Mouse (Mus musculus): ENCODE measurements around the gene Flywch1. TPM values are rescaled to one million over a fixed set of nuclear protein-coding genes. Genes with fewer than 3 reads are reported as not detected.

Flywch1 gene
- total and polyA plus RNA-seq, 3 experiments = 25.9 to 40.1 (median 39.4) TPM

GRCm38 (mm10) chr17:23741359-23742209 lies 29.8 kb downstream of the Flywch1 start:
- TF ChIP-seq EP300 (IDR thresholded peaks at IDR 0.05; ENCODE audit: insufficient read depth, low read depth, low read length) (no peak), CTCF (IDR thresholded peaks at IDR 0.05) (no peak), POLR2A (IDR thresholded peaks at IDR 0.05; ENCODE audit: insufficient read depth, low read depth, low read length) (no peak)
- WGBS = 47% methylated on average over 38 of the region's 38 CpGs
- intact Hi-C loops (cut with DNase I) = no loop called here
- no peaks in the 10 kb centered on the region for H3K79me2 ChIP-seq (replicated peaks; ENCODE audit: control insufficient read depth, insufficient read depth, low read length)
- no peak overlapping the region for H3K27ac ChIP-seq
- H3K27me3 ChIP-seq (ENCODE audit: control insufficient read depth, insufficient read depth, low read length) = peaks cover 13% of the 10 kb centered on the region
- no peak for DNase-seq
- peak overlapping the region; percentile 61 for H3K9ac ChIP-seq (ENCODE audit: low read depth, low read length)
- H3K4me1 ChIP-seq (ENCODE audit: control insufficient read depth, insufficient read depth, low read length) = peaks cover 5% of the 10 kb centered on the region
- no peaks in the 10 kb centered on the region for H3K36me3 ChIP-seq (ENCODE audit: control insufficient read depth, insufficient read depth, low read length)
- no peak overlapping the region; the same call in 1 of the 2 replicates for H3K4me3 ChIP-seq

- no peak for DNase-seq
- whole genome bisulfite sequencing = 4% methylated on average over 13 of the region's 13 CpGs
- Histone ChIP-seq H3K27me3 (ENCODE audit: control insufficient read depth, insufficient read depth, low read length) (peaks cover 11% of the 10 kb centered on the region), H3K27ac (peak within 1 kb of the TSS; percentile 85), H3K4me1 (ENCODE audit: control insufficient read depth, insufficient read depth, low read length) (peaks cover 5% of the 10 kb centered on the region), H3K4me3 (peak within 1 kb of the TSS; percentile 69), H3K79me2 (replicated peaks; ENCODE audit: control insufficient read depth, insufficient read depth, low read length) (no peaks in the 10 kb centered on the region), H3K9ac (ENCODE audit: low read depth, low read length) (peak within 1 kb of the TSS; percentile 93), H3K36me3 (ENCODE audit: control insufficient read depth, insufficient read depth, low read length) (no peaks in the 10 kb centered on the region)
- no peak for TF ChIP-seq POLR2A (IDR thresholded peaks at IDR 0.05; ENCODE audit: insufficient read depth, low read depth, low read length)
- intact Hi-C loops (cut with DNase I) = no loop called here
Measured at GRCm38 (mm10) chr17:23740598-23741021, 30.8 kb downstream of the Flywch1 start, which contains the start of gene Paqr4. Paqr4 (minus strand) TSS chr17:23740867.

GRCm38 (mm10) chr17:23740136-23740584 lies 31.2 kb downstream of the Flywch1 start:
- under 1% methylated on average over 46 of the region's 46 CpGs for WGBS
- Histone ChIP-seq H3K9ac (ENCODE audit: low read depth, low read length) (peak overlapping the region; percentile 93), H3K4me1 (ENCODE audit: control insufficient read depth, insufficient read depth, low read length) (peaks cover 5% of the 10 kb centered on the region), H3K27me3 (ENCODE audit: control insufficient read depth, insufficient read depth, low read length) (peaks cover 7% of the 10 kb centered on the region), H3K27ac (peak overlapping the region; percentile 85), H3K79me2 (replicated peaks; ENCODE audit: control insufficient read depth, insufficient read depth, low read length) (no peaks in the 10 kb centered on the region), H3K4me3 (peak overlapping the region; percentile 69), H3K36me3 (ENCODE audit: control insufficient read depth, insufficient read depth, low read length) (no peaks in the 10 kb centered on the region)
- peak; percentile 13; the same call in 1 of the 2 replicates for TF ChIP-seq CTCF (IDR thresholded peaks at IDR 0.05)
- TF ChIP-seq POLR2A (IDR thresholded peaks at IDR 0.05; ENCODE audit: insufficient read depth, low read depth, low read length) = peak; percentile 85
- no peak for TF ChIP-seq EP300 (IDR thresholded peaks at IDR 0.05; ENCODE audit: insufficient read depth, low read depth, low read length)
- peak; percentile 92 to 95 for DNase-seq
- intact Hi-C loops (cut with DNase I) = no loop called here

- no peaks in the 10 kb centered on the region for H3K79me2 ChIP-seq (replicated peaks; ENCODE audit: control insufficient read depth, insufficient read depth, low read length)
- H3K9ac ChIP-seq (ENCODE audit: low read depth, low read length) = peak overlapping the region; percentile 93
- peak overlapping the region; percentile 69 for H3K4me3 ChIP-seq
- peaks cover 4% of the 10 kb centered on the region for H3K27me3 ChIP-seq (ENCODE audit: control insufficient read depth, insufficient read depth, low read length)
- TF ChIP-seq POLR2A (IDR thresholded peaks at IDR 0.05; ENCODE audit: insufficient read depth, low read depth, low read length) (no peak), EP300 (IDR thresholded peaks at IDR 0.05; ENCODE audit: insufficient read depth, low read depth, low read length) (no peak)
- intact Hi-C loops (cut with DNase I) = no loop called here
- DNase-seq = peak in 1 of 2 experiments; percentile 44
- peaks cover 5% of the 10 kb centered on the region for H3K4me1 ChIP-seq (ENCODE audit: control insufficient read depth, insufficient read depth, low read length)
- peak overlapping the region; percentile 85 for H3K27ac ChIP-seq
- 1% methylated on average over 48 of the region's 48 CpGs for WGBS
- H3K36me3 ChIP-seq (ENCODE audit: control insufficient read depth, insufficient read depth, low read length) = no peaks in the 10 kb centered on the region
Measured at GRCm38 (mm10) chr17:23739202-23740135, 31.9 kb downstream of the Flywch1 start.

- peak overlapping the region; percentile 85; the same call in 1 of the 2 replicates for H3K27ac ChIP-seq
Measured at GRCm38 (mm10) chr17:23738836-23739201, 32.6 kb downstream of the Flywch1 start.

More at GRCm38 (mm10) chr17:23738836-23739201, 32.6 kb downstream of the Flywch1 start:
- H3K79me2 ChIP-seq (replicated peaks; ENCODE audit: control insufficient read depth, insufficient read depth, low read length) = no peaks in the 10 kb centered on the region
- H3K27me3 ChIP-seq (ENCODE audit: control insufficient read depth, insufficient read depth, low read length) = peaks cover 3% of the 10 kb centered on the region
- intact Hi-C loops (cut with DNase I) = no loop called here
- H3K4me3 ChIP-seq = peak overlapping the region; percentile 69
- H3K4me1 ChIP-seq (ENCODE audit: control insufficient read depth, insufficient read depth, low read length) = peaks cover 5% of the 10 kb centered on the region
- TF ChIP-seq EP300 (IDR thresholded peaks at IDR 0.05; ENCODE audit: insufficient read depth, low read depth, low read length) (no peak), POLR2A (IDR thresholded peaks at IDR 0.05; ENCODE audit: insufficient read depth, low read depth, low read length) (no peak), CTCF (IDR thresholded peaks at IDR 0.05) (no peak)
- H3K36me3 ChIP-seq (ENCODE audit: control insufficient read depth, insufficient read depth, low read length) = no peaks in the 10 kb centered on the region
- 54% methylated on average over 2 of the region's 2 CpGs for WGBS
- 0 out of 2 replicates have a peak overlapping the region, but pooled peaks have one; percentile 93 for H3K9ac ChIP-seq (ENCODE audit: low read depth, low read length)
- no peak for DNase-seq

Measured in heart, adult 2 months (tissue).